Mouse (Mus musculus) small intestine, adult 2 months (tissue): ENCODE data around the gene Cacng2.

Experiments used
- CTCF ChIP-seq: fragments of 200-500 bp; IDR thresholded peaks from 2 replicates; pipeline ENCODE4 v1.5.1; 2012; ENCODE audit warnings: low read depth, mild to moderate bottlenecking, control low read depth, inconsistent platforms, low read length, moderate library complexity, mixed read lengths; ENCODE audit not compliant: insufficient replicate concordance, insufficient read length; ENCODE audit errors: extremely low read depth
- POLR2A ChIP-seq: fragments of 200-500 bp; IDR thresholded peaks from 2 replicates; pipeline ENCODE4 v1.6.1; 2012; ENCODE audit warnings: low read depth, mild to moderate bottlenecking, control low read depth, inconsistent platforms, low read length, moderate library complexity

DNA sequence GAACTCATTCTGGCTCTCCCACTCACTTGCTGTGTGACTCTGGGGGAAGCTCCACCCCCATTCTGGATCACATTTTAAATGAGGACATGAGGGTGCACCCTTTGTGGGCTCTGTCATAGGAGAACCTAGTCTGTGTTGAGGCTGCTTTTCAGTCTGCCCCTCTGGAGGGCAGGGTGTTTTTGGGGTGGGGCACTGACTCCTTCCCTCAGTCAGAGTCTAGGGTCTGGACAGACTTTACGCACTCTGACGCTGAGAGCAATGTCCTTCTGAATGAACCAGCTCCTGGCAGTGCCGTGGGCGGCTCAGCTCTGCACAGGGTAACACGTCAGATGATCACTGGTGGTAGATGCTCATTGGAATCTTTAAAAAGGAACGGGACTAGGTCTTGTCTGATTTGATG, 75.0 kb downstream of the Cacng2 start:
- TF ChIP-seq POLR2A (no peak), CTCF (no peak)
